Mouse (Mus musculus) spleen, adult 10 weeks (tissue): ENCODE results near the gene Pramef8. TPM values are rescaled to one million over a fixed set of nuclear protein-coding genes. Genes with fewer than 3 reads are reported as not detected.

Source experiments
- polyA plus RNA-seq: library from polyadenylated mRNA; stranded (reverse); fragments of 350-450 nt; fragmentation: Illumina TruSeq; extraction: RNeasy Lipid Tissue Mini Kit (QIAGEN cat#74804); gene quantifications from one replicate; pipeline ENCODE4 v1.2.3, GENCODE M21; 2015; ENCODE audit warnings: low replicate concordance; ENCODE audit not compliant: insufficient read depth

Pramef8 gene
- polyA plus RNA-seq: 25.5 TPM

DNA sequence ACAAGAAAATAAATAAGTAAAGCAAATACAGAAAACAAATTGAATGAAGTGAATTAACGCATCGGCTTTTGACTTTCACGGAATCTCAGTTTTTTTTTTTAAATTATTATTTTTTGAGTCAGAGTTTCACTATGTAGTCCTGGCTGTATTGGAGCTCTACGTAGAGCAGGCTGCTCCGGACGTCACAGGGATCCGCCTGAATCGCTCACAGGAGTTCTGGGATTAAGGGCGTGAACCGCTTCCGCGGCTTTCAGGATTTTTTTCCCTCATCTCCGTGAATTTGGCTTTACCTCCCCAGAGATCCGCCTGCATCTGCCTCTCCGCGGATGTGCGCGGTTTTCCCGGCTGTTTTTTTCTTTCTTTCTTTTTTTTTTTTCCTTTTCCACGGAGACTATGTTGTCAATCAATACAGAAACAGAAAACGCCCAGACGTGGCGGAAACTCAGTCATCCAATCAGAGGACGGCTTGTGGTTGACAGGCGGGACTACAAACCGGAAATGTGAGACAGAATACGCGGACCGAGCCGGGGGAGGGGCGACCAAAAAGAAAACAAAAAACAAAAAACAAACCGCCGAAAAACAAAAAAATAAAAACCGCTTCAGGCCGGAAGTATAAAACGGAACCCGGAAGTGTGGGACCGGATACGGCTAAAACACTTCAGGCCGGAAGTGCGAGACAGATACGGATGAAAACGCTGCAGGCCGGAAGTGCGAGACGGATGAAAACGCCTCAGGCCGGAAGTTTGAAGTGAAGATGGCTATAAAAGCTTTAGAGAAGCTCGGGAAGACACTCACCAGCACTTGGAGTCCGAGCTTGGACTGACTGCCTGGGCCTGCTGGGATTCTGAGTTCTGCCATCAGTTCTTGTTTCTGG, at the start of gene Pramef8:
Pramef8 (plus strand) TSS at position 208 of the 874 bp plus-strand sequence.

DNA sequence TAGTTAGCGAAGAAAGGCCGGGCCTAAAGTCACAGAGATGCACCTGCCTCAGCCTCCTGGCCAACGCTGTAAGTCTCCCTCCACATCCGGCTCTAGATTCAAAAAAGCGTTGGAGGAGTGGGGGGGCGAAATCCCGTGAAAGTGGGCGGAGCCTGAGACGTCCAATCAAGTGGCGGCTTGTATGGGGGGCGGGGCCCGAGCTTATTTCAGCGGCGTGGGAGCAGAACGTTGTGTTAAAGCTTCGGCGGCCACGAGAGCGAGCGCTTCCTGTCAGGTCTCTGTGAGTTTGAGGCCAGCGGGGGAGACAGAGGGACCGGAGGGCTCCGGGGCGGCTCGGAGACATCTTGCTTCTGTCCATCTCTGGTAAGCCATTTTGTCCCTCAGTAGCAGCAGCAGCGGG, 18.0 kb upstream of the Pramef8 start, which contains the start of gene Pramel1:
Pramel1 (plus strand) TSS at position 248 of the 400 bp plus-strand sequence.

DNA sequence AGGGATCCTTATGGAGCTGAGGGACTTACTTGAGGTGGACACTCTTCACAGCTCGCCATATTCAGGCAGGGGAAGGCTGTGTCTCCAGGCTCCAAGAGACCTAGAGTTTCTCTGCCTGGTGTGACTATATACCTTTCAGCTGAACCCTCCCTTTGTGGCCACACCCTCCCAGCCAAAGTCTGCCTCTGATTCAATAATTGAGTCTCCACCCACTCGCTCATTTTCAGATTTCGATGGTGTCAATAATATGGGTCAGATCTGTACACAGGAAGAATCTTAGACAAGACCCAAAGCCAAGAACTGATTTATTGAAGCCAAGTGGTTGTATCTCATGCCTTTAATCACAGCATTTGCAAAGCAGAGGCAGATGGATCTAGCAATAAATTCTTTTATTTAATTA, 38.0 kb downstream of the Pramef8 start, which contains the start of gene Oog4:
Oog4 (minus strand) TSS at position 101 of the 400 bp plus-strand sequence.

Other genes with a start within 250 kb of the Pramef8 start
- gene Prdm2, start 199.4 kb upstream of the Pramef8 start, polyA plus RNA-seq: 44.6 TPM
- 1.7 TPM for gene Pdpn, start 112.9 kb upstream of the Pramef8 start, polyA plus RNA-seq
- not detected for gene Lrrc38, start 62.7 kb upstream of the Pramef8 start, polyA plus RNA-seq
- gene Pramel1, start 18.0 kb upstream of the Pramef8 start, polyA plus RNA-seq: not detected
- gene Oog4, start 37.9 kb downstream of the Pramef8 start, polyA plus RNA-seq: not detected
- gene Gm13043, start 98.9 kb downstream of the Pramef8 start, polyA plus RNA-seq: not detected
- not detected for gene Gm13040, start 123.5 kb downstream of the Pramef8 start, polyA plus RNA-seq
- not detected for gene BC080695, start 139.3 kb downstream of the Pramef8 start, polyA plus RNA-seq
- not detected for gene Gm13057, start 139.3 kb downstream of the Pramef8 start, polyA plus RNA-seq
- not detected for gene Gm13083, start 202.6 kb downstream of the Pramef8 start, polyA plus RNA-seq
- not detected for gene Gm13088, start 244.8 kb downstream of the Pramef8 start, polyA plus RNA-seq